Mouse (Mus musculus): Measurements from ENCODE around the gene Spata3.

DNA sequence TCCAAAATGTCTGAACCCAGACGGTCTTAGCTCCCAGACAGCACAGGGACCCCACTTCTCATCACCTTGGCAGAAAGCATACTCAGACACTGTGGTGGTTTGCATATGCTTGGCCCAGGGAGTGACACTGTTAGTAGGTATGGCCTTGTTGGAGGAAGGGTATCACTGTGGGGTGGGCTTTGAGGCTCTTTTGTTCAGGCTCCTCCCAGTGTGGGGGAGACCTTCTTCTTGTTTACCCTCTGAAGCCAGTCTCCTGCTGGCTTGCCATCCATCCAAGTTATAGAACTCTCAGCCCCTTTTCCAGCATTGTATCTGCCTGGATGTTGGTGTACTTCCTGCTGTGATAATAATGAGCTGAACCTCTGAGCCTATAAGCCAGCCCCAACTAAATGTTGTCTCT, 47.5 kb upstream of the Spata3 start:
- TF ChIP-seq POLR2A (IDR thresholded peaks at IDR 0.05; ENCODE audit: extremely low read depth, insufficient read depth, low read length) (no peak), CTCF (IDR thresholded peaks at IDR 0.05; ENCODE audit: low read depth, low read length) (no peak)

All from liver, adult 2 months (tissue).